Mouse (Mus musculus): ENCODE measurements at regions not wholly inside any gene's neighbourhood (a gene's known extent, or its start where the extent isn't known, plus 50 kb on each side); places are given as distances from the start of the nearest gene placed in this dataset.

- no peak for DNase-seq (ENCODE audit: low spot score)
Observed at GRCm38 (mm10) chr9:87964508-87964907, 233.4 kb upstream of the Tbx18 start.

DNA sequence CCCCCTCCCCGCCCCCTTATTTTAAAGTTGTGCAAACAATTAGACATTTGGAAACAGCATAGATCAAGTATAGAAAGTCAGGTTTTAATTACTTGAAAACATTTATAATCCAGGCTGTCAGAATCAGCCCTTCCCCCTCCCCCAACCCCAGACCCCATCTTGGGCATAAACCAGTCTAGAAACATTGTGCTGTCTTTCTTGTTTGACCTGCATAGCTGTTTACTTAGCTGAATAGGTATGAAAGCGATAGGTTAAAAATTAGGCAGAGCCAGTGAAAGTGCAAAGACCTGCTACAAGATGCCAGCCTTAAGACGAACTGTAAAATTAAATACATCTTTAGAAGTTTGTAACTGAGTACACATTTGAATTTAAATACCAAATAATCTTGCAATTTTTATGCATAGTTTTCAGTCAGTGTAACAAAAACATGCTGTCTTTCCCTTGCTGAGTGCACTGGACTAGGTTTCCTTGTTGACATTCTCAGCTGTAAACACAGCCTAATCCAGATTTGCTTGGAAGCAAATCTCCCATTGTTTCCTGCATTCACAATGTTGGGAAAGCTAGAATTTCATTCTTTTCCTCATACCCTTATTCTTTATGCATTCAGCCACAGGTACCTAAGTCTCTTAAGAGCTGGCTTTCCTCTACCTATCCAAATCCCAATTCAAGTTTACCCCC lies 234.2 kb upstream of the Tbx18 start:
- no peak for DNase-seq (ENCODE audit: low spot score)

GRCm38 (mm10) chr9:87968190-87969082 lies 237.4 kb upstream of the Tbx18 start:
- no peak for DNase-seq (ENCODE audit: low spot score)

DNA sequence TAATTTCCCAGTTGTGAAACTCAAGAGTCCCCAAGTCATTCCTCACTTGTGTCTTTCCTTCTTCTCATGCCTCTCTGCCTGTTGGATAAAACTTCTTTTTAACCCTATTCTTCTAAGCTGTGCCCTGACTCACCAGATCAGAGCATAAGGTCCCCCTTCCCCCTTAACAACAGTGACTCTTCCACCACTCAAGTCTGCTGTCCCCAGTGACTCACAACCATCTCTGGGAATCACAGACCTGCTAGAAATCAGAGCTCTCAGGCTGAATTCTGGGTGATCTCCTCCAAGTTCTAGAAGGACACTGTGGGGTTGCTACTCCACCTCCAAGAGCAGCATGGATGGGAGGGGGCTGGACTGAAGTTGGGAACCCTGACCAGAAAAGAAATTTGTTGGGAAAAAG lies 239.5 kb upstream of the Tbx18 start:
- no peak for DNase-seq (ENCODE audit: low spot score)

DNA sequence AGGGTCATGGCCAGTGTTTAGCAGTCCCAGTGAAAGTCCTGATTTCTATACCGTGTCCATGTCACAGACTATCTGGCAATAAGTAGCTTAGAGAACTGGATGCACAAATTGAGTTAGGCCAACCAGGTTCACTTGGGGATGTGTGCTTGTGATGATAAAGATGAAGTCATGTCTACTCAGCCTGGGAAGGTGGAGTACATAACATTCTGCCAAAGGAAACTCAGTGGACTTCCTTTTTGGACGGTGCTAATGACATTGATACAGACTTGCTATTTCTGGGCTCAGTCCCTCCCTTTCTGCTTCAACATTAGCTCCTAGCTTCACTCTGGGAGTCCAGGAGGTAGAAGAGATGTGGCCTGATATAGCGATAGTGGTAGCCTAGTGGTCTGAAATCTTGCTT lies 240.7 kb upstream of the Tbx18 start:
- DNase-seq (ENCODE audit: low spot score) = no peak

DNA sequence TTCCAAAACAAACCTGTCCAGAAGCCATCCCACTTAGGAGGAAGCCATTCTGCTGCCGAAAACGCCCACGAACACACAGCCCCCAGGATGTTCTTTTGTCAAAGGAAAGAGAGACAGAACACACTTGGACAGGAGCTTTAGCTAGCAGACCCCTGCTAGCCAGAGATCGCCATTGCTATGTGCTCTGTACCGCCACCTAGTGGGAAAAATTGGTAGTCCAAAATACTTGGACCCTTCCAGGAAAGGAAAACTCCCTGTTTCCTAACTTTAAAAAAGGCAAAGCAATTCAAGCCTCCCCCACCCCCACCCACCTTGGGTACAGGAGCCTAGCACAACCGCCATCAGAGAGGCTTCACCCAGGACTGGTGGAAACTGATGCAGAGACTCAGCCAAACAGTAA lies 242.5 kb upstream of the Tbx18 start:
- DNase-seq (ENCODE audit: low spot score) = no peak

GRCm38 (mm10) chr9:87984910-87985309 lies 253.8 kb upstream of the Tbx18 start:
- no peak for DNase-seq (ENCODE audit: low spot score)

GRCm38 (mm10) chr9:87985439-87985838 lies 254.4 kb upstream of the Tbx18 start:
- DNase-seq (ENCODE audit: low spot score) = no peak

DNA sequence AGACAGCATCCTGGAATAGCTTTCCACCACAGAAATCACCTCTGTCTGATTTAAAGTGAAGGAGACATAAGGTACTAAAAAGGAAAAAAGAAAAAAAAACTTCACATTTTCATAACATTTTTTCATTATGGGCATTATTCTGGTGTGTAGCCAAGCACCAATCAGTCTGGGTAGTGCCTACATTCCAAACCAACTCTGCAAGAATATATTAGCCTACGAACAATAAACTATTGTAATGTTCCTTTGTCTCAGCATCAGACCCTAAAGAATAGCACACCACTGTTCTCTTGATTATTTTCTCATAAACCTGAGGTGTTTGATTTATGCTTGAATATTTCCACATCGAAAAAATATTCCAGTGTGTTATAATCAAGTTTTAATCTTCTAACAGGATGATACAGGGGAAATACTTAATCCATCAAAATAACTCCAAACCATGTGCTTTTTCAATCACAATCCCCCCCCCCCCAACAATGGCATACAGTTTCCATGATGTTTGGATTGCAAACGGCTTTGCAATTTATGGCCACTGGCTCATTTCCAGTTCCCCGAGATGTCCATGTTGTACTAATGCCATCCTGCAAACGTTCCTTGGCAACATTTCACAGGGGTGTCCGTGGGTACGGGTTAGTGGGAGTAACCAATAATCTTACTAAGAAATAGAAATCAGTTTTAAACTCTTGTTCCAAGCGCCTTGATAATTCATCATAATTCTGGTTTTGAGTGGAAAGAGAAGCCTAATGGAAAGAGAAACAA lies 275.1 kb upstream of the Tbx18 start:
- no peak for DNase-seq (ENCODE audit: low spot score)

GRCm38 (mm10) chr9:88023752-88024151 lies 292.7 kb upstream of the Tbx18 start:
- no peak for DNase-seq (ENCODE audit: low spot score)

GRCm38 (mm10) chr9:88025936-88026335 lies 294.9 kb upstream of the Tbx18 start:
- no peak for DNase-seq (ENCODE audit: low spot score)

- no peak for DNase-seq (ENCODE audit: low spot score)
Observed at GRCm38 (mm10) chr9:88030509-88031148, 296.4 kb upstream of the Nt5e start.

- no peak for DNase-seq (ENCODE audit: low spot score)
Observed at GRCm38 (mm10) chr9:88037560-88037959, 289.4 kb upstream of the Nt5e start.

GRCm38 (mm10) chr9:88049270-88049669 lies 277.7 kb upstream of the Nt5e start:
- DNase-seq (ENCODE audit: low spot score) = no peak

DNA sequence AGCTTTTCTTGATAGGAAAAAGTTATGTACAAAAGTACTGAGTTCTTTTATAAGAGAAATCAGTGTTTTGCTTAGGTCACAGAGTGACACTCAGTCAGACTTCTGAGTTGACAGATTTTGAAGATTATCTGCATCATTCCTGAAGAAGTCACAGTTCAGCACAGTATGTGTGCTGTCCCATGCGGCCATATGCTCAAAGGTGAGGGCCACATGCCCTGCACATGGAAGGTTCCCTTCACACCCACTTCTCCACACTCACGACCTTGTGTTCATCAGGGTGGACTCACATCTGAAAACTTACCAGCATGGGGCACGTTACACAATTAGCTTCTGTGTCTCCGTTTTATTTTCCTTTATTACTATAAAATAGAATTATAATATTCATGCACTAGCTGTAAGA lies 277.2 kb upstream of the Nt5e start:
- DNase-seq (ENCODE audit: low spot score) = no peak

DNA sequence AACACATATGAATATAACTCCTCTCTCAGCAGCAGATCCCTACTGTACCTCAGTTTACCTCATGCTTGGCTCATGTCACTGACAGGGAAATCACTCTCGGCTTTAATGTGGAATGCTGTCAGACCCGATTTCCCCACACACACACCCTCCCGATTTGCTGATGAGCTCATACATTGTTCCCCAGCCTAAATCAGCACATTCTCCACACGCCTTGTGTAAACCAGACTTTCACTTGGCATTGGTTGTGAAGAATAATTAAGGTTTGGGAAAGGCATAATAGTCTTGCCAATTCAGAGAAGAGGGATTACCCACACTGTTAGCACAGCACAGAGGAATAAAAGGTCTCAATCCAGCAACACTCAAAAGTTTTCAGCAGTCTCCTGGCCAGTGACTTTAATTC lies 268.4 kb upstream of the Nt5e start:
- no peak for DNase-seq (ENCODE audit: low spot score)

DNA sequence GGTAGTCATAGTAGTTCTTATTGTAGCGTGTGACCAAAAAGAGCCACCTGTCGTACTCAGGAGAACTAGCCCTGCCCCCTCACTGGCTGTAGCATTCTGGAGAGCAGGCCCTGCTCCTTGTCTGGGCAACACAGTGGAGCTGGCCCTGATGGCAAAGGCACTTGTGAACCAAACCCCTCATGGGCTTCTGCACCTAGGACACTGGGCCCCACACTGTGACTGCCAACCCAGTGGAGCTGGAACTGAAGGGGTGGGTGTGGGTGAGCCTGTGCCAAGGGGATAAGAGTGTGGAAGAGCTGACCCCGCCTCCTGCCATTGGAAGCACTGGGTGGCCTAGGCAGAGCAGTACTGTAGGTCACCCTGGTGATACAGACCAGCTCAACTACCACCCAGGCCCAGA lies 268.0 kb upstream of the Nt5e start:
- DNase-seq (ENCODE audit: low spot score) = no peak

- DNase-seq (ENCODE audit: low spot score) = no peak
Observed at GRCm38 (mm10) chr9:88063973-88064676, 262.9 kb upstream of the Nt5e start.

DNA sequence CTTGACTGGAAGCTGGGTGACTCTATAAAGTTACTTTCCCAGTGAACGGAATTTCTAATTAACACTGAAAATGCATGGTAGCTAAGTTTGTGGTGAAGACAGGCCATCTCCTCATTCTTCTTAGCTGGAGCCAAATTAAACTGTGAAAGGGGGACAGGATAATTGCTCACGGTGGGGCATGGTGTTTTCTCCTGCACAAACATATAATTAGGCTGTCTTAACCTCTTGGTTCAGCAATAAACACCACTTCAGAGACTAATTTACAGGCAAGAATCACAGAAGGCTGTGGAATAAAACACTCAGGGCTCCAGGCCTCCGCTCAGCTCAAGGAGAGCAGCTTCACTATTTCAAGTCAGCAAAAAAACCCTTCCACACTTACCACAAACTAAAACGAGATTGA lies 261.9 kb upstream of the Nt5e start:
- DNase-seq (ENCODE audit: low spot score) = no peak

DNA sequence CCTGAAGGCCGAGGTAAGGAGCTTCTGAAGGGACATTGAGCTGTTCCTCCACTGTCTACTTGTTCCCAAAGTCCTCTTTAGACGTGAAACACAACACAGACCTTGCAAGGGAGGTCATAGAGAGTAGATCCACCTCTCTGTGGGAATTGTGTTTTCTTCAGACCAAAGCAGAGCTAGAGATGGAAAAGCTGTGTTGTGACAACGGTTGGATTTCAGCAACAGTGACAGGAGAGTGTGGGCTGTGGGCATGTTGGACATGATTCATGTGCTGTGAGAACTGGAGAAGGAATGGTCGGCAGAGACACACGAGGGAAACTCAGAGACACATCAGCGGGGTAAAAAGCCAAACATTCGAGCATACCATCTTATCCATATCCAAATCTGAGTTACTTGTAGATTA lies 261.2 kb upstream of the Nt5e start:
- DNase-seq (ENCODE audit: low spot score) = no peak

DNA sequence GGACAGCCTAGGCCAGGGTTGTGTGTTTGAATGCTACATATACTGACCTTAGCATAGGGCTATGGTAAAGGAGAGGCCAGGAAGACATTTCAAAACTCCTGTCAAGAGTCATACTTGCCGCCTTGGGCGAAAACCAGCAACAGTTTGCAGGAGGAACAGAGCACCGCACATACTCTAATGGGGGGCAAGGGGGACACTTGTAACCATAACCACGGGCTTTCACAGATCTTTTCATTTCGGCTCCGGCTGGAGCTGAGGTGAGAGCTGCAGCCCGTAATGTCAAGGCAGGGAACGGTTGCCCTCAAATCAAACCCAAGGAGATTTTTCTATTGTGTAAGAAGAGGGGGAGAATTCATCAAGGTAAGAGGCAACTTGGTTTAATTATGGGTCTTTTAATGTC lies 258.7 kb upstream of the Nt5e start:
- DNase-seq (ENCODE audit: low spot score) = no peak

DNA sequence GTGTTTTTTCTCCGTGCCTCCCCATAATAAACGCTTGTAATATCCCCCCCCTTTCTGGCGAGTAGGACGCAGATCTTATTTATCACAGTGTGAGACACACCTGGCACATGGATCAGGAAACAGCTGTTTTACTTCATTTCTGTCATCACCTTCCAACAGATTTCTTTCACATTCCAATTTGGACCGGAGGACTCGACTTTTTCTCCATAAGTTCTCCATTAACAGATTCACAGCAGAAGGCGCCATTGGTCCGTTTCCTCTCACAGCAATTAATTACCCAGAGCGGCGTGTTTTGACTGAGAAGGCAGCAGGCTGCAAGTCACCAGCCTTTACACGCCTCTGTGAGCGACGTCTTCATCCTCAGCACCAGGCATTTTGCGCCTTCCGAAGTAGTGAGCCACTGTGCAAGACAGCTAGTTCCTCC lies 258.1 kb upstream of the Nt5e start:
- no peak for DNase-seq (ENCODE audit: low spot score)

Data from MN1 (cell line).